Mouse (Mus musculus): ENCODE results near the gene Tmco3. TPM values are rescaled to one million over a fixed set of nuclear protein-coding genes. Genes with fewer than 3 reads are reported as not detected.

Gene Tmco3
- 36.8 and 41.0 TPM in 2 replicates for polyA plus RNA-seq (2015; fragmentation: Nextera tagmentation; extraction: Ambion mirVana)

- no peaks in the 10 kb centered on the region for H3K27me3 ChIP-seq
- under 1% methylated on average over 79 of the region's 79 CpGs for WGBS
- peak within 1 kb of the TSS; percentile 82 for H3K4me2 ChIP-seq
- H3K36me3 ChIP-seq, result peaks cover 5% of the 10 kb centered on the region; the same call in 1 of the 2 replicates
- no peaks in the 10 kb centered on the region for H3K9me3 ChIP-seq
- ATAC-seq (ENCODE audit: borderline replicate concordance, extremely low read depth, low FRiP score, low TSS enrichment), result peak; percentile 90
- H3K27ac ChIP-seq, result peak within 1 kb of the TSS; percentile 96
- peaks cover 18% of the 10 kb centered on the region for H3K4me1 ChIP-seq
- H3K4me3 ChIP-seq, result peak within 1 kb of the TSS; percentile 71
- H3K9ac ChIP-seq, result peak within 1 kb of the TSS; percentile 67
Measured at GRCm38 (mm10) chr8:13287692-13288623, at the start of gene Tmco3, which contains the start of gene Dcun1d2. TSS of gene Tmco3 (plus strand) at chr8:13288190. TSS of gene Dcun1d2 (minus strand) at chr8:13288131.

DNA sequence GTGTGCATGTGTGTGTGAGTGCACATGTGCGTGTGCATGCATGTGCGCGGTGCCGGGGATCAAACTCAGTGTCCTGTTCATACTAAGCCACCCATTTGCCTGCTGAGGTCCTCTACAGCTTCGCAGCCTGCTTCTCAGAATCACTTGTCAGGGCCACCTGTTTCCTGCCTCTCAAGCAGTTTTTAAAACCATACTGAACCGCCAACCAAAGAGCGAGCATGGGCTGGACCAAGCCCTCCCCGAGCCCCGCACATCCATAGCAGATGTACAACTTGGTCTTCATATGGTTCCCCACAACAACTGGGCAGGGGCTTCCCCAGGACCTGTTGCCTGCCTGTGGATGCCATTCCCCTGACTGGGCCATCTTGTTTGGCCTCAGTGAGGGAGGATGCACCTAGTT, 47.9 kb upstream of the Tmco3 start:
- H3K4me1 ChIP-seq, result no peaks in the 10 kb centered on the region
- no peak overlapping the region for H3K4me3 ChIP-seq
- no peak overlapping the region for H3K9ac ChIP-seq
- H3K27me3 ChIP-seq, result 0 out of 2 replicates have a peak, but pooled peaks cover 5% of the 10 kb centered on the region
- ATAC-seq (ENCODE audit: borderline replicate concordance, extremely low read depth, low FRiP score, low TSS enrichment), result no peak
- WGBS, result 85% methylated on average over 9 of the region's 9 CpGs
- H3K4me2 ChIP-seq, result no peak overlapping the region
- H3K27ac ChIP-seq, result no peak overlapping the region
- no peaks in the 10 kb centered on the region for H3K36me3 ChIP-seq
- no peaks in the 10 kb centered on the region for H3K9me3 ChIP-seq

DNA sequence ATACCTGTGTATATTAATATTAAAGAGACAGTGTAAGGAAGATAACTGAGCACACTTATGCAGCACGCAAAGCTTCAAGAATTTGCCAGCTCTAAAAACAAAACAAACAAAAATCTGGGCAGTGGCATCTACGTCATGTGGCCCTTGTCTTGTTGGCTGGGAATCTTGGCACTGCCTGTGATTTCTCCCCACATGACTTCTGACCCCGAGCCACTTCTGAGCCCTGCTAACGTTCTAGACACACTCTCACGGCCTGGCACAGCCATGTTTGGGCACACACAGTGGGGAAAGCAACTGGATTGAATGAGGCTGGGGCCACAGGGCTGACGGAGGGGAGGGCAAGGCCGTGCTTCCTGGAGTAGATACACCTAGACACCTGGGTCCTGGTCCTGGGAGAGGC, 47.3 kb upstream of the Tmco3 start:
- no peaks in the 10 kb centered on the region for H3K4me1 ChIP-seq
- H3K9me3 ChIP-seq, result no peaks in the 10 kb centered on the region
- H3K27ac ChIP-seq, result no peak overlapping the region
- H3K27me3 ChIP-seq, result 0 out of 2 replicates have a peak, but pooled peaks cover 2% of the 10 kb centered on the region
- no peak overlapping the region for H3K4me2 ChIP-seq
- no peaks in the 10 kb centered on the region for H3K36me3 ChIP-seq
- WGBS, result 51% methylated on average over 7 of the region's 7 CpGs
- no peak for ATAC-seq (ENCODE audit: borderline replicate concordance, extremely low read depth, low FRiP score, low TSS enrichment)
- no peak overlapping the region for H3K9ac ChIP-seq
- no peak overlapping the region for H3K4me3 ChIP-seq

GRCm38 (mm10) chr8:13242985-13243870, 44.8 kb upstream of the Tmco3 start:
- Histone ChIP-seq H3K4me3 (no peak overlapping the region), H3K27me3 (no peaks in the 10 kb centered on the region), H3K36me3 (no peaks in the 10 kb centered on the region), H3K27ac (no peak overlapping the region), H3K9me3 (no peaks in the 10 kb centered on the region), H3K9ac (no peak overlapping the region), H3K4me2 (no peak overlapping the region), H3K4me1 (no peaks in the 10 kb centered on the region)
- WGBS, result 57% methylated on average over 10 of the region's 10 CpGs
- 0 out of 2 replicates have a peak, but pooled peaks have one; percentile 9 for ATAC-seq (ENCODE audit: borderline replicate concordance, extremely low read depth, low FRiP score, low TSS enrichment)

GRCm38 (mm10) chr8:13244343-13244880, 43.6 kb upstream of the Tmco3 start:
- H3K36me3 ChIP-seq, result no peaks in the 10 kb centered on the region
- WGBS, result 74% methylated on average over 11 of the region's 11 CpGs
- H3K27ac ChIP-seq, result no peak overlapping the region

GRCm38 (mm10) chr8:13252837-13253236, 35.2 kb upstream of the Tmco3 start:
- Histone ChIP-seq H3K4me3 (no peak overlapping the region), H3K9ac (no peak overlapping the region), H3K4me1 (no peaks in the 10 kb centered on the region), H3K27ac (no peak overlapping the region), H3K27me3 (no peaks in the 10 kb centered on the region), H3K9me3 (no peaks in the 10 kb centered on the region), H3K36me3 (peaks cover 14% of the 10 kb centered on the region; the same call in 1 of the 2 replicates), H3K4me2 (no peak overlapping the region)
- 79% methylated on average over 13 of the region's 13 CpGs for WGBS
- no peak for ATAC-seq (ENCODE audit: borderline replicate concordance, extremely low read depth, low FRiP score, low TSS enrichment)

More at GRCm38 (mm10) chr8:13244343-13244880, 43.6 kb upstream of the Tmco3 start:
- Histone ChIP-seq H3K9me3 (no peaks in the 10 kb centered on the region), H3K4me1 (no peaks in the 10 kb centered on the region), H3K27me3 (no peaks in the 10 kb centered on the region), H3K9ac (no peak overlapping the region), H3K4me2 (no peak overlapping the region), H3K4me3 (no peak overlapping the region)
- no peak for ATAC-seq (ENCODE audit: borderline replicate concordance, extremely low read depth, low FRiP score, low TSS enrichment)

DNA sequence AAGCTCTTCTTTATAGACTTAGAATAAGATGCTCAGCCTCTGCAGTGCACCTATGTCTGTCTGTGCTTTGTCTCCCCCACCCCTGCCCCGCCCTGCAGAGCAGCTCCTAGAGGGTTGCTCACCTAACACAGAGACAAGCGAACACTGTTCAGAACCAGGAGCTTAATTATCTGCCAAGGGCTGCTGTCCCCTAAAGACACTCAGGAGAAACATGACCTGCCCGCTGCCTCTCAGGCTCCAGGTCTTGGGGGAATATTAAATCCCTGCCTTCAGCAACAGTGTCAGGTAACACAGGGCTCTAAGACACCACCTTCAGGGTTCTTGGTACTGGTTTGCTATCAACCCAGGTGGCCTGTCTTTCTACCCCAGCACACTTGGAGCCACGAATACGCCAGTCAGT, 34.6 kb upstream of the Tmco3 start:
- Histone ChIP-seq H3K4me1 (no peaks in the 10 kb centered on the region), H3K9me3 (no peaks in the 10 kb centered on the region), H3K27ac (no peak overlapping the region), H3K36me3 (peaks cover 18% of the 10 kb centered on the region; the same call in 1 of the 2 replicates), H3K27me3 (no peaks in the 10 kb centered on the region), H3K4me2 (no peak overlapping the region), H3K9ac (no peak overlapping the region), H3K4me3 (no peak overlapping the region)
- no peak for ATAC-seq (ENCODE audit: borderline replicate concordance, extremely low read depth, low FRiP score, low TSS enrichment)
- WGBS, result 80% methylated on average over 5 of the region's 5 CpGs

GRCm38 (mm10) chr8:13254019-13254418, 34.0 kb upstream of the Tmco3 start, which contains the start of gene Adprhl1:
TSS of gene Adprhl1 (minus strand) at chr8:13254162.
- WGBS, result 33% methylated on average over 8 of the region's 8 CpGs
- Histone ChIP-seq H3K27me3 (no peaks in the 10 kb centered on the region), H3K9ac (no peak within 1 kb of the TSS), H3K9me3 (no peaks in the 10 kb centered on the region), H3K36me3 (peaks cover 18% of the 10 kb centered on the region; the same call in 1 of the 2 replicates), H3K4me1 (no peaks in the 10 kb centered on the region), H3K27ac (no peak within 1 kb of the TSS), H3K4me3 (no peak within 1 kb of the TSS), H3K4me2 (no peak within 1 kb of the TSS)
- ATAC-seq (ENCODE audit: borderline replicate concordance, extremely low read depth, low FRiP score, low TSS enrichment), result no peak

DNA sequence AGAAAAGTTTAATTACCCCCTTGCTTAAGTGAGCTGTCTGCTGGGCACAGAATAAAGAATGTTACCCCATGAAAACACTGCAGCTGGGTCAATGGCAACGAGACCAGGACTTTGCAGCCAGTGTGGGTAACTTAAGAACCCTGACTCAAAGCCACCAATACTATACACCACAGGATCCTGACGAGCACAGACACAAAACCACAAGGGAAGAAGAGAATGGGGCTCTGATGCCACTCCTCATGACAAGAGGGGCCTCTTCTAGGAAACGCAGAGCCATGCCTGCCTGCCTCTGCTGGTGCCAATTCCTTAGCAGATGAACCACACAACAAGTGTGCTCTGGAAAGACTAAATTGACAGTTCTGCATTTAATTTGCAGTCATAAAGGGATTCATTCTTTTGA, 24.6 kb upstream of the Tmco3 start:
- Histone ChIP-seq H3K9ac (no peak overlapping the region), H3K4me1 (no peaks in the 10 kb centered on the region), H3K27me3 (no peaks in the 10 kb centered on the region), H3K4me3 (no peak overlapping the region), H3K9me3 (no peaks in the 10 kb centered on the region), H3K36me3 (no peaks in the 10 kb centered on the region), H3K27ac (no peak overlapping the region), H3K4me2 (no peak overlapping the region)
- no peak for ATAC-seq (ENCODE audit: borderline replicate concordance, extremely low read depth, low FRiP score, low TSS enrichment)
- 81% methylated on average over 3 of the region's 3 CpGs for WGBS

DNA sequence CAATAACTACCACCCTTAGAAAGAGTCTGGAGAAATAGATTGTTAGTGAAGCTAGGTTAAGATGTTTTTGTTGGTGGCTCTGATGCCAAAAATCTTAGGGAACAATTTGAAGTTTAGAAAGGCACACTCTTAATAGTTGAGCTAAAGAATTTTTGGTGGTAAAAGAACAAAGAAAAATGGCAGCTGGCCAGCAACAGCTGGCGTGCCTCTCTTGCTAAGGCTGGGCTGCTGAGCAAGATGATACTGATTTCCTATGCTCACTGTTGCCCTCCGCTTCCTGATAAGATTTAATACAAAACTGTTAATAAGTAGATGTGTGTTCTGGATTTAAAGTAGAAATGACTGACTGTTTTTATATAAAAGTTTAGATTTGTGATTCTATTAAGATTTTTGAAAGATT, 20.4 kb upstream of the Tmco3 start:
- no peak overlapping the region for H3K4me2 ChIP-seq
- no peaks in the 10 kb centered on the region for H3K4me1 ChIP-seq
- ATAC-seq (ENCODE audit: borderline replicate concordance, extremely low read depth, low FRiP score, low TSS enrichment), result no peak
- no peak overlapping the region for H3K4me3 ChIP-seq
- no peak overlapping the region for H3K9ac ChIP-seq
- H3K36me3 ChIP-seq, result peaks cover 11% of the 10 kb centered on the region; the same call in 1 of the 2 replicates
- H3K27me3 ChIP-seq, result no peaks in the 10 kb centered on the region
- 49% methylated on average over 2 of the region's 2 CpGs for WGBS
- no peak overlapping the region for H3K27ac ChIP-seq
- no peaks in the 10 kb centered on the region for H3K9me3 ChIP-seq

- H3K4me2 ChIP-seq, result no peak overlapping the region
- no peak overlapping the region for H3K4me3 ChIP-seq
- no peaks in the 10 kb centered on the region for H3K9me3 ChIP-seq
- H3K4me1 ChIP-seq, result no peaks in the 10 kb centered on the region
- ATAC-seq (ENCODE audit: borderline replicate concordance, extremely low read depth, low FRiP score, low TSS enrichment), result no peak
- H3K9ac ChIP-seq, result no peak overlapping the region
- H3K27ac ChIP-seq, result no peak overlapping the region
- peaks cover 14% of the 10 kb centered on the region for H3K36me3 ChIP-seq
- 62% methylated on average over 5 of the region's 5 CpGs for WGBS
- no peaks in the 10 kb centered on the region for H3K27me3 ChIP-seq
Measured at GRCm38 (mm10) chr8:13272834-13273233, 15.2 kb upstream of the Tmco3 start.

All from lung, embryonic 15.5 days (tissue).